Mouse (Mus musculus): Measurements from ENCODE around the gene Zfp991.
"Not testable (repeated sequence)": the region's sequence is repeated elsewhere in the genome, so short reads cannot be mapped to it uniquely, and the experiment has no call there.

- not testable (repeated sequence) for TF ChIP-seq POLR2A (IDR thresholded peaks at IDR 0.05; ENCODE audit: low read depth, low read length); CTCF (IDR thresholded peaks at IDR 0.05; ENCODE audit: extremely low read depth, insufficient read depth, insufficient read length, insufficient replicate concordance)
Measured at GRCm38 (mm10) chr4:147223778-147224435, 92.1 kb downstream of the Zfp991 start.

Data from spleen, adult 2 months (tissue).